Mouse (Mus musculus) inflammation-experienced regulatory T-cells (primary cell): ENCODE measurements around the gene Srd5a3. TPM values are rescaled to one million over a fixed set of nuclear protein-coding genes. Genes with fewer than 3 reads are reported as not detected.

Experiments used
- polyA plus RNA-seq, 2 experiments: library from polyadenylated mRNA; unstranded; fragments of 100-300 nt; shearing (Covaris generic); gene quantifications; one replicate each; pipeline ENCODE4 v1.2.1; 2017

Srd5a3 gene
- 10 to 100 TPM; 52.6 to 75.0 TPM for polyA plus RNA-seq

DNA sequence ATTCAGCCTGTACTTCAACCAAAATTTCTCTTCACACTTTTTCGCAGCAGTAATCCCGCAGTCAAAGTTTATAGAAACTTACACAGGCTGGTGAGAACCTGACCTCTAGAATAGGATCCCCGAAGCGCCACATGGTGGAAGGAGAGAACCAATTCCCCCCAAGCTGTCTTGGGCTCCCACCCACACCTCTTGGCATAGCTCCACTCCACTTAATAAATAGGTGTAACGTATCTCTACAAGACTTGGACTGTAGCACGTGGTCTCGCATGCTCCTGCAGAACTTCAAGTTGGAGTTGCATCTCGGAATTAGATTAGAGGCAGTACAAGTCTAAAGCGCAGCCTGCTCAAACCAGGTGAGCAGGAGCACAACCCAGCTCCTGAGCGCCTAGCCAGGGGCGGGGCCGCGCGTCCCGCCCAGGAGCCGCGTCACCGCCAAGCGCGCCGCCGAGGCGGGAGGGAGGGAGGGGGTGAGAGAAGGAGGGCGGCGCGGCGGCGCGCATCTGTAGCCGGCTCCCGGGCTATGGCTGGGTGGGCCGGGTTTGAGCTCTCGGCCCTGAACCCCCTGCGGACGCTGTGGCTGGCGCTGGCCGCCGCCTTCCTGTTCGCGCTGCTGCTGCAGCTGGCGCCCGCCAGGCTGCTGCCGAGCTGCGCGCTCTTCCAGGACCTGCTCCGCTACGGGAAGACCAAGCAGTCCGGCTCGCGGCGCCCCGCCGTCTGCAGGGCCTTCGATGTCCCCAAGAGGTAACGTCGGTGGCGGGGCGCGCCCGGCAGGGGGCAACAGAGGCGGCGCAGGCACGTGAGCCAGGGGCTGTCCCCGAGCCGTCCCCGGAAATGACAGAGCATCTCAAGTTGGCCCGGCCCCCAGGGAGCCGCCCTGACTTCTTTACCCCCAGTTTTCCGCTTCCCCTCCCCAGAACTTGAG, at the start of gene Srd5a3:
Gene Srd5a3 (plus strand): TSS at position 464 of the 922 bp plus-strand sequence.

DNA sequence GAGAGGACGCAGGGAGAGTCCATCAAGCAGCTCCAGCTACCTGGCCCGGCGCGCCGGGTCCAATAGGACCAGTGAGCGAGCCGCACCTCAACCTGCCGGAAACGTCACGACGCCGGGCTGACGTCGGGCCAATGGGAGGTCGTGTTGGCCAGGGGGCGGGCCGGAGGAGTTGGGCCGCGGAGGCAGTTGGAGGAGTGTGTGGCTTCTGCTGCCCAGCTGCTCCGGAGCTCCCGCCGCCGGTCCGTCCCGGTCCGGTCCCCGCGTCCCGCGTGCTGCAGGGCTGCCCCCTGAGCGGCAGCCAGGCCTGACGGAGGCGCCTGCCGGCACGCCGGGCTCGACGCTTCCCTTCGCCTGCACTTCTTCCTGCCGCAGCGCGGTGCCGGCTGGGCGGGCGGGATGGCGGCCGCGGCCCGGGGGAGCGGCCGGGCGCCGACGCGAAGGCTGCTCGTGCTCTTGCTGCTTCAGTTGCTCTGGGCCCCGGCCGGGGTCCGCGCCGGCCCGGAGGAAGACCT, 43.7 kb downstream of the Srd5a3 start, which contains the start of gene Tmem165:
Gene Tmem165 (plus strand): TSS at position 131 of the 512 bp plus-strand sequence.

Other genes with a start within 250 kb of the Srd5a3 start
- gene Kdr, start 161.8 kb upstream of the Srd5a3 start, polyA plus RNA-seq: 1 to 10 TPM in 1 of 2 experiments, not detected in 1; 2.6 TPM
- gene Tmem165, start 43.6 kb downstream of the Srd5a3 start, polyA plus RNA-seq: 10 to 100 TPM; 92.6 to 92.7 TPM
- 10 to 100 TPM; 15.0 to 16.4 TPM for gene Clock, start 164.5 kb downstream of the Srd5a3 start, polyA plus RNA-seq
- gene Pdcl2, start 190.9 kb downstream of the Srd5a3 start, polyA plus RNA-seq: 1 to 10 TPM in 1 of 2 experiments, not detected in 1; 1.6 TPM
- not detected for gene Nmu, start 223.5 kb downstream of the Srd5a3 start, polyA plus RNA-seq